Mouse (Mus musculus) neural tube, embryonic 13.5 days (tissue): ENCODE measurements around the gene Tmem243. TPM values are rescaled to one million over a fixed set of nuclear protein-coding genes. Genes with fewer than 3 reads are reported as not detected.

Source experiments
- ATAC-seq: fragments of 200-750 bp; cut with Nextera tagmentation; 2 replicates; pipeline ENCODE4 v1.8.0; 2017; ENCODE audit warnings: low read depth, mild to moderate bottlenecking, moderate TSS enrichment, moderate library complexity
- H3K27ac ChIP-seq: fragments of 300-500 bp; sonication (generic); replicated peaks from 2 replicates; pipeline ENCODE4 v1.5.1; 2015; ENCODE audit warnings: moderate library complexity, mild to moderate bottlenecking, inconsistent platforms
- H3K27me3 ChIP-seq: fragments of 300-500 bp; sonication (generic); 2 replicates; pipeline ENCODE4 v1.6.1; 2015; ENCODE audit warnings: mild to moderate bottlenecking, inconsistent platforms
- H3K36me3 ChIP-seq: fragments of 300-500 bp; sonication (generic); 2 replicates; pipeline ENCODE4 v1.6.1; 2015; ENCODE audit warnings: mild to moderate bottlenecking, inconsistent platforms
- H3K4me1 ChIP-seq: fragments of 300-500 bp; sonication (generic); replicated peaks from 2 replicates; pipeline ENCODE4 v1.6.1; 2015; ENCODE audit warnings: inconsistent platforms
- H3K4me2 ChIP-seq: fragments of 300-500 bp; sonication (generic); 2 replicates; pipeline ENCODE4 v1.6.1; 2015; ENCODE audit warnings: inconsistent platforms, mild to moderate bottlenecking, moderate library complexity
- H3K4me3 ChIP-seq: fragments of 300-500 bp; sonication (generic); 2 replicates; pipeline ENCODE4 v1.5.1; 2015; ENCODE audit warnings: mild to moderate bottlenecking, inconsistent platforms
- H3K9ac ChIP-seq: fragments of 300-500 bp; sonication (generic); 2 replicates; pipeline ENCODE4 v1.6.1; 2015; ENCODE audit warnings: moderate library complexity, mild to moderate bottlenecking, inconsistent platforms
- H3K9me3 ChIP-seq: fragments of 300-500 bp; sonication (generic); 2 replicates; pipeline ENCODE4 v1.6.1; 2016; ENCODE audit warnings: inconsistent platforms
- WGBS: fragments of 180-500 bp; shearing (Covaris S2); methylation state at CpG from one replicate; pipeline ENCODE4 v1.1.7; 2015; 5-methylcytosine and 5-hydroxymethylcytosine counted together
- polyA plus RNA-seq: library from polyadenylated mRNA; unstranded; fragments of >200 nt; fragmentation: Nextera tagmentation; extraction: Ambion mirVana; gene quantifications from 2 replicates; pipeline ENCODE4 v1.2.1, GENCODE M21; 2015

Gene Tmem243
- 14.0 and 16.8 TPM in 2 replicates for polyA plus RNA-seq

DNA sequence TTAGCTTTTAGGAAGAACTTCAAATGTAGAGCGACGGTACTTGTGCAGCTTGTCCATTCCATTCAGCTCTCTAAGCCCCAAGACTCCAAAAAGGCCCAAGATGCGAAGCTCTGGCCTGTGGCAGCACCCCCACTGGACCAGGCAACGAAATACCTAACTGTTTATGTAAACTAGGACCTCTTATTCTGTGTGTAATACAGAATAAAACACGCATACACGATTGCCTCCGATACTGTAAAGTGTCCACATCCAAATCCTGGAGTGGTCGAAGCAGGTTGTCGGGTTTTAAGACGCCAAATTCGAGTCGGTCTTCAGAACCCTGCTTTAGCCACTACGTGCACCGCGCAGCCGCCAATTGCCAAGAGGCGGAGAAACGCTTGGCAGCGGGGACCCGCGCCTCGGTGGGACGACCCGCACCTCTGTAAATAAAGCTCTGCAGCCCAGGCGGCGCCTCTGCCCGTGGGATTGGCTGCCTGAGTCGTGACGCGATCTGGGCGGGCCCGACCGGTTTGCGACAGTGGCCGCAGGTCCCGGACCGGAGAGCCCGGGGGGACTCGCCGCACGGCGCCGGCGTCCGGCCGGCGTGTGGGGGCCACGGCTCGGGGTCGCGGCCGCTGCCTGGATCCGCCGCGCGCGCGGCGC lies at the start of gene Tmem243:
Gene Tmem243 (plus strand): TSS at position 462 of the 642 bp plus-strand sequence.
- Histone ChIP-seq H3K27ac (peak within 1 kb of the TSS; percentile 46; the same call in 1 of the 2 replicates), H3K9me3 (peaks cover 5% of the 10 kb centered on the region; the same call in 1 of the 2 replicates), H3K9ac (peak within 1 kb of the TSS; percentile 79), H3K4me3 (peak within 1 kb of the TSS; percentile 76), H3K36me3 (no peaks in the 10 kb centered on the region), H3K4me1 (peaks cover 8% of the 10 kb centered on the region), H3K4me2 (peak within 1 kb of the TSS; percentile 82), H3K27me3 (peaks cover 10% of the 10 kb centered on the region; the same call in 1 of the 2 replicates)
- peak; percentile 99 for ATAC-seq
- WGBS = under 1% methylated on average over 59 of the region's 59 CpGs

- Histone ChIP-seq H3K4me3 (no peak overlapping the region), H3K4me1 (no peaks in the 10 kb centered on the region), H3K4me2 (no peak overlapping the region), H3K9ac (no peak overlapping the region), H3K27me3 (no peaks in the 10 kb centered on the region), H3K27ac (no peak overlapping the region), H3K36me3 (no peaks in the 10 kb centered on the region), H3K9me3 (no peaks in the 10 kb centered on the region)
- 34% methylated on average over 3 of the region's 3 CpGs for WGBS
- peak; percentile 79 for ATAC-seq
Observed at GRCm38 (mm10) chr5:9056020-9056660, 44.3 kb upstream of the Tmem243 start.

GRCm38 (mm10) chr5:9057277-9057879 lies 43.1 kb upstream of the Tmem243 start:
- H3K4me2 ChIP-seq = no peak overlapping the region

GRCm38 (mm10) chr5:9059303-9060023 lies 41.0 kb upstream of the Tmem243 start:
- H3K27ac ChIP-seq = no peak overlapping the region
- no peaks in the 10 kb centered on the region for H3K4me1 ChIP-seq
- no peaks in the 10 kb centered on the region for H3K36me3 ChIP-seq
- no peaks in the 10 kb centered on the region for H3K27me3 ChIP-seq
- 76% methylated on average over 6 of the region's 6 CpGs for WGBS
- no peak for ATAC-seq
- H3K9ac ChIP-seq = no peak overlapping the region
- H3K9me3 ChIP-seq = no peaks in the 10 kb centered on the region
- H3K4me2 ChIP-seq = no peak overlapping the region
- H3K4me3 ChIP-seq = no peak overlapping the region

More at GRCm38 (mm10) chr5:9057277-9057879, 43.1 kb upstream of the Tmem243 start:
- no peaks in the 10 kb centered on the region for H3K4me1 ChIP-seq
- no peaks in the 10 kb centered on the region for H3K9me3 ChIP-seq
- H3K9ac ChIP-seq = no peak overlapping the region
- H3K27me3 ChIP-seq = no peaks in the 10 kb centered on the region
- H3K4me3 ChIP-seq = no peak overlapping the region
- ATAC-seq = no peak
- H3K27ac ChIP-seq = no peak overlapping the region
- H3K36me3 ChIP-seq = no peaks in the 10 kb centered on the region
- 86% methylated on average over 5 of the region's 5 CpGs for WGBS

DNA sequence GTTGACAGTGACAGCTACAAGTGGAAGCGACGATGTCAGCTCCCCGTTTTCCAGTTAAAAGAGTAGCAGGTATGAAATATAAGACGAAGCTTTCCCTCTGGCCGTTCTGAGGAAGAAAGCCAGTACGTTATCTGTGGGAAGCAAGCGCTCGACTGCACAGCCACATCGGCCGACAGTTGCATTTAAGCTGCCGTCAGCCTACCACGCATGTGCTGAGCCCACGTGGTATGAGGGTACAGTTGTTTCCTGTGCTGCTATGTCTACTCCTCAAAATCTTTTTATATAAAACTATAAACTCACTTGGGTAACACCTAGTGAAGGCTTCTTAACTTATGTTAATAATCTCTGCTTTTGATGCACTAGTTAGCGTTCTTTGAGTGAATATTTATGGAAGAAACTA lies 40.2 kb upstream of the Tmem243 start:
- Histone ChIP-seq H3K9ac (no peak overlapping the region), H3K27me3 (no peaks in the 10 kb centered on the region), H3K27ac (no peak overlapping the region), H3K4me3 (no peak overlapping the region), H3K4me1 (no peaks in the 10 kb centered on the region), H3K36me3 (no peaks in the 10 kb centered on the region), H3K4me2 (no peak overlapping the region), H3K9me3 (no peaks in the 10 kb centered on the region)
- WGBS = 91% methylated on average over 14 of the region's 14 CpGs
- ATAC-seq = no peak

GRCm38 (mm10) chr5:9064217-9064616 lies 36.3 kb upstream of the Tmem243 start:
- Histone ChIP-seq H3K4me3 (no peak overlapping the region), H3K36me3 (no peaks in the 10 kb centered on the region), H3K9me3 (no peaks in the 10 kb centered on the region), H3K27ac (no peak overlapping the region), H3K9ac (no peak overlapping the region), H3K4me1 (no peaks in the 10 kb centered on the region), H3K27me3 (no peaks in the 10 kb centered on the region), H3K4me2 (no peak overlapping the region)
- ATAC-seq = no peak
- 90% methylated on average over 1 of the region's 1 CpGs for WGBS

DNA sequence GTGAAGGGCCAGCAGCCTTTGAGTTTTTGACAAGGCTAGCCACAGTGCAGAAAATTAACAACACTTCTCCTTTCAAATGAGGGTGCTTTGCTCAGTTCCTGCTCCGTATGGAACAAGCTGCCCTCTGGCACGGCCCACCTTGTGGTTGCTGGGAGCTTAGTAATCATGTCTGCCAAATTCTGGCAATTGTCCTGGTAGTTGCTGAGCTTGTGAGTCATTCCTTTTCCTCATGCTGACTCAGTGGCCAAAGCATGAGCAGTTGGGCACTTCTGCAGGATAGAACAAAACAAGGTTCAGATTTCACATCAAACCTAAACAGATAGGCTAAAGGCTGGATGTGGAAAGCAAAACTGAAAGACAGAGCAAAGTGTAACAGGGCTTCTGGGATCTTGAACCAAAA lies 31.6 kb upstream of the Tmem243 start:
- Histone ChIP-seq H3K4me2 (no peak overlapping the region), H3K27ac (no peak overlapping the region), H3K36me3 (no peaks in the 10 kb centered on the region), H3K27me3 (no peaks in the 10 kb centered on the region), H3K9me3 (no peaks in the 10 kb centered on the region), H3K9ac (no peak overlapping the region), H3K4me1 (no peaks in the 10 kb centered on the region), H3K4me3 (no peak overlapping the region)
- no peak for ATAC-seq
- WGBS = 42% methylated on average over 2 of the region's 2 CpGs

DNA sequence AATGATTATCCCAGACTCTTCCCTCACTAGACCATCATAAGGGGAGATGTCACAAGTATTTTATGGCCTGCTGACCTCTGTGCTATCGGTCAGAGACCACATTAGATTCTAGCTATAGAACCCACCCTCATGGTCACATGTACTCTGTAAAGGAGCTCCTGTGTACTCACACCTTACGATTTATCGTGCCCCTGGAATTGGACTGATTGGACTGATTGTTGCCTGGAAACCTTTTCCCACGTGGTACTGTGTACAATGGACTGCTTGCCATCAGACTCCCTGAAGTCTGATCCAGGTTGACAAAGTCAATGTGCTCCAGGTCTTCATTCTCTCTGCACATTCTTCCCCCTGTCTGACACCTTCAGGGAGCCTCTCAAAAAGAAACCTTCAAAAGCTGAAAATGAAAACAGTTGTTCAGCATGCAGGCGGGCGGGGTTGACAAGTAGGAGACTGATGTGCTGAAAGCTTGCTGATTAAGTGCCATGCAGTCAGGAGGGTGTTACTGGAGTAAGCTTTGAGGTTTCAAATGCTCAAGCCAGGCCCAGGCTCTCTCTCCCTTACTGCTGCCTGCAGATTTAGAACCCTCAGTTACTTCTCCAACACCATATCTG lies 30.8 kb upstream of the Tmem243 start:
- WGBS = 73% methylated on average over 6 of the region's 6 CpGs
- Histone ChIP-seq H3K4me2 (no peak overlapping the region), H3K9ac (no peak overlapping the region), H3K4me1 (no peaks in the 10 kb centered on the region), H3K4me3 (no peak overlapping the region), H3K9me3 (no peaks in the 10 kb centered on the region), H3K36me3 (no peaks in the 10 kb centered on the region), H3K27ac (no peak overlapping the region), H3K27me3 (no peaks in the 10 kb centered on the region)
- ATAC-seq = no peak

GRCm38 (mm10) chr5:9071360-9071759 lies 29.1 kb upstream of the Tmem243 start:
- no peak overlapping the region for H3K9ac ChIP-seq
- no peaks in the 10 kb centered on the region for H3K4me1 ChIP-seq
- no peaks in the 10 kb centered on the region for H3K36me3 ChIP-seq
- no peak overlapping the region for H3K4me2 ChIP-seq
- WGBS = 89% methylated on average over 3 of the region's 3 CpGs
- no peak for ATAC-seq
- H3K4me3 ChIP-seq = no peak overlapping the region
- no peak overlapping the region for H3K27ac ChIP-seq
- no peaks in the 10 kb centered on the region for H3K27me3 ChIP-seq
- no peaks in the 10 kb centered on the region for H3K9me3 ChIP-seq

GRCm38 (mm10) chr5:9073177-9073854 lies 27.2 kb upstream of the Tmem243 start:
- 50% methylated on average over 5 of the region's 5 CpGs for WGBS
- Histone ChIP-seq H3K9me3 (no peaks in the 10 kb centered on the region), H3K36me3 (no peaks in the 10 kb centered on the region), H3K27me3 (no peaks in the 10 kb centered on the region), H3K9ac (no peak overlapping the region), H3K4me2 (no peak overlapping the region), H3K4me1 (no peaks in the 10 kb centered on the region), H3K27ac (no peak overlapping the region), H3K4me3 (no peak overlapping the region)
- no peak; the same call in 1 of the 2 replicates for ATAC-seq

DNA sequence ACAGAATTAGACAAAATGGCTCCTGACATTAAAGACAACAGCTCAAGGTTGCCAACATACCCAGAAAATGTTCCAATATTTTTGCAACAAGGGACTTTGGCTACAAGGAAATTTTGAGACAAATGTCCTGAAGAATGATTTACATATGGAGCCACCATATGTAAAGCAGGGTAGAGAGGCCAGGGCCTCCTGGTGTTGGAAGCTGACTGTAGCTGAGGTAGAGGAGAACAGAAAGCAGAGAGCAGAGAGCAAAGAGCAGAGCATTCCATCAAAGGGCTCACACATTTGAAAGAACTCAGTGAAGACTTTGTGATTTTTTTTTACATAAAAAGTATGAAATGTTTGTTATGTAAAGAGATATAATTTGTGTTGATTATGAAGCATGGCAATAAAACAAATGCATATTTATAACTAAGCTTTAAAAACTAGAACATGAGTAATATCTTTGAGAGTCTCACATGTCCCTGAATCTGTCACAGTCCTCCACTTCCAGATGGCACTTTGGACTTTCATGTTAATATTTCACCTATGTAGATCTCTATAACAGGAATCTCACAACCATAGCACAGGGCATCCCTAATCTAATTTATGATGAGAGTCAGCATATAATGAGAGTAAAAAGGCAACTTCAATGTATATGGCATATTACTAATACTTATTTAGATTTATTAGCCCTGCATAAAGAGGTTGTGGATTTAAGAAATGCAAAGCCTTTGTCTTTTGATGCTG lies 20.5 kb upstream of the Tmem243 start:
- Histone ChIP-seq H3K4me1 (no peaks in the 10 kb centered on the region), H3K27me3 (no peaks in the 10 kb centered on the region), H3K27ac (no peak overlapping the region), H3K4me2 (no peak overlapping the region), H3K9ac (no peak overlapping the region), H3K36me3 (no peaks in the 10 kb centered on the region), H3K4me3 (no peak overlapping the region), H3K9me3 (no peaks in the 10 kb centered on the region)
- no peak for ATAC-seq
